Mouse (Mus musculus) bone marrow macrophage, adult 2 months (primary cell): ENCODE measurements at regions not wholly inside any gene's neighbourhood (a gene's known extent, or its start where the extent isn't known, plus 50 kb on each side); places are given as distances from the start of the nearest gene placed in this dataset.

Experiments used
- H3K27ac ChIP-seq: 2 replicates; pipeline ENCODE4 v1.5.1; 2012; ENCODE audit warnings: low read depth, low read length; ENCODE audit not compliant: insufficient read depth
- H3K4me1 ChIP-seq: 2 replicates; pipeline ENCODE4 v1.6.1; 2012; ENCODE audit warnings: low read length; ENCODE audit not compliant: control insufficient read depth, insufficient read depth
- H3K4me3 ChIP-seq: 2 replicates; pipeline ENCODE4 v1.5.1; 2012; ENCODE audit warnings: mild to moderate bottlenecking, low read length, moderate library complexity; ENCODE audit not compliant: insufficient read depth
- CTCF ChIP-seq: IDR thresholded peaks from 2 replicates; pipeline ENCODE4 v1.5.1; 2012; ENCODE audit warnings: low read depth, mild to moderate bottlenecking, low read length, moderate library complexity
- POLR2A ChIP-seq: IDR thresholded peaks from 2 replicates; pipeline ENCODE4 v1.6.1; 2012; ENCODE audit warnings: mild to moderate bottlenecking, low read depth, low read length, borderline replicate concordance

DNA sequence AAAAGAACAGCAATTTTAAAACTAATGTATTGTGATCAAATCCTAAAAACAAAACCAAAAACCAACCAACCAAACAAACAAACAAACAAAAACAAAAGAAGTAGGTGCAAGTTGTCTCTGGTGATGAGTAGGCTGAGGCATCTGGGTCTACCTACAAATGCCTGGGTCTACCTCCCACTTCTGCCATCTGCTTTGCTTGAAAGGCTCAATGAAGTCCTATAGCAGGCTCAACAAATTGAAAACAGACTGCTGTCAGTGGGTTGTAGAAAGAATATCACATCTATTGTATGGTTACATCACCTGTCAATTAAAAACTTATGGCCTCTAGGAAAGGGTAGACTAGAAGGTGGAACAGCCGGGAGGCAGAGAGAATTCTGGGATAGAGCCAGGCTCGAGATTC lies 197.4 kb upstream of the Afdn start:
- Histone ChIP-seq H3K27ac (no peak overlapping the region), H3K4me1 (no peaks in the 10 kb centered on the region), H3K4me3 (no peak overlapping the region)
- TF ChIP-seq CTCF (no peak), POLR2A (no peak)

DNA sequence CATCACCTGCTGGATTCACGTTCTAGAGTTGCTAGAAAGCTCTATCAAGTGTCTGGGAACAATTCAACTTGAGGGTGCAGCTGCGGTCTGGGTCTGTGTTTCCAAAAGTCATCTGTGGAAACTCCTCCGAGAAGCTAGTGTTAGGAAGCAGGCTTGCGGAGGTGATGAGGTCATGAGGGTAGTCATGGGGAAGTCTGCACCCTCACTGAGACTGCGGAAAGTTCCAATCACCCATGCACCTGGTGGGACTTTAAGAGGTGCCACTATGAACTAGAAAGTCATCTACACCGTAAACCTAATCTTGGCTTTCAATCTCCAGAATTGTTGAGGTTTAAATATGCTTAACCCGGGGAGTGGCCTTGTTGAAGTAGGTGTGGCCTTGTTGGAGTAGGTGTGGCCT lies 195.5 kb upstream of the Afdn start:
- no peak overlapping the region for H3K4me3 ChIP-seq
- H3K4me1 ChIP-seq, result no peaks in the 10 kb centered on the region
- no peak overlapping the region for H3K27ac ChIP-seq
- TF ChIP-seq CTCF, result no peak
- TF ChIP-seq POLR2A, result no peak

DNA sequence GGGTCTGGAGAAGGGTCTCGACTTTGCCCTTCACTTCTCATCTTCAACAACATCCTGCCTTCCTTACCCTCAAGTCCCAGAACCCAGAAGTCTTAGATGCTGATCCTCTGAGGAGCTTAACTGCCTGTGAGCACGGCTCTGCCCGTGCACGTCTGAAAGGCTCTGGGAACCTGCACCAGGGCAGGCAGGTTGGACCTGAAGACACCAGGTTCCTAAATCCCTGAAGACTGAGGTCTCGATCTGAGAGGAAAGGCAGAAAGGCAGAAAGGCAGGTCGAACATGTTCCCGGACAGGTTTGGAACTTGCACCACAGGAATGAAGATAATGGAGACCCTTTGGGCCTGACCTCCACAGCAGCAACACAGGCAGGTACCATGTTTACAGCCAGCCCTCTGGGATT lies 193.7 kb upstream of the Afdn start:
- TF ChIP-seq POLR2A (no peak), CTCF (no peak)
- H3K27ac ChIP-seq, result no peak overlapping the region
- H3K4me3 ChIP-seq, result no peak overlapping the region
- no peaks in the 10 kb centered on the region for H3K4me1 ChIP-seq

DNA sequence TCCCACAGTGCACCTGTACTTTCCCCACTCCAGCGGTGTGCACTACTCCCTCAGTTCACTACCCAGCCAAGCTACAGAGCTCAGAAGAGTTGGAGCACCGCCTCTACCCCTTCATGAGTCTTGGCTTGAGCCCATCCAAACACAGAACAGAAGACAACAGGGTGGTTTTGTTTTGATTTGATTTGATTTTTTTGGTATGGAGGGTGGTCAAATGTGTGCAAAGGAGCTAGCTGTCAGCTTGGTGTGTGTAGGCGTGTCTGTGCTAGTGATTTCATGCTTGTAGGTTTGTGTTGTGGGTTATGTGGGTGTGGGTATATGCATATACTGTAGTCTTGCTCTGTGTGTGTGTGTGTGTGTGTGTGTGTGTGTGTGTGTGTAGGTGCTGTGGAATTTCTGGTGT lies 193.2 kb upstream of the Afdn start:
- no peak for TF ChIP-seq POLR2A
- no peak for TF ChIP-seq CTCF
- no peaks in the 10 kb centered on the region for H3K4me1 ChIP-seq
- no peak overlapping the region for H3K27ac ChIP-seq
- no peak overlapping the region for H3K4me3 ChIP-seq

DNA sequence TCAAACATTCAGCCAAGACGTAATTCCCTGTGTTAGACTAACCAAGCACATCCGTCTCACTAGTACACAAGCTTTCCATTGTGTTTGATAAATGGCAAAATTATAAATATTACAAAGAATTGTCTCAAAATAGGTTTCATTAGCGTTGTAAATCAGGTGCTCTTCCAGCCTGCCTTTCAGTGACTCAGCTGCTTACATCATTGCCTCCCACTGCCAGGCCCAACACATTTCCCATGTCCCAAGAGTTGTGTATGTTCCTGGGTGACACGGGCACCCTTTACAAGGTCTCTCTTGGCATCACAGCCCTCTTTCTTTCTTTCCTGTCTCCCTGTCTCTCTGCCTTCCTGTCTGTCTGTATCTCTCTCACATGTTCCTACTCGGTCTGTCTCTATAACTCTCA lies 189.5 kb upstream of the Afdn start:
- Histone ChIP-seq H3K27ac (no peak overlapping the region), H3K4me1 (peaks cover 7% of the 10 kb centered on the region), H3K4me3 (no peak overlapping the region)
- TF ChIP-seq POLR2A (no peak), CTCF (no peak)

DNA sequence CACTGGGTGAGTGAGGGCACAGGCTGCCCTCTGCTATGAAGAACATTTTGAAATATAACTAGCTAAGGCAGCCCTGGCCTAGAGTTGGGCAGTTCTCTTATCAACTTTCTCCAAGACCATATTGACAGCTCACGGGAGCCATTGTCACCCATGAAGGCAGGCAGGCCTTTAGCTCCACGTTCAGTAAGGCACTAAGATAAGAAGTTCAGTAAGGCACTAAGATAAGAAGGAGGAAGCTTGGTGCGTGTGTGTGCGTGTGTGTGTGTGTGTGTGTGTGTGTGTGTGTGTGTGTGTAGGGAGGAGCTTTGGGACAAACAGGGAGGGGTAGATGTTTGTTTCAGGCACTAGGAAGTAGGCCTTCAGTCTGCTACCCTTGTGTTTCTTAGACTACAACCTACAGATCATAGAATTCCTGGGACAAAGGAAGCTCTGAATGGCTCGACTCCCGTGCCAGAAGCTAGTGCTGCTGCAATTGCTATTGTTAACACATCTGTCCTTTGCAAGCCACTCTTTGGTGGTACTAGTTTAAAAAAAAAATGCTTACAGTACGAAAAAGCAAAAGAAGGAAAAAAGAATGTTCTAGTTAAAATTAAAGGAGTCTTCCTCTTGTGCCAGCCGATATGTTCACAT lies 188.0 kb upstream of the Afdn start:
- TF ChIP-seq CTCF (no peak), POLR2A (no peak)
- no peak overlapping the region for H3K4me3 ChIP-seq
- H3K27ac ChIP-seq, result no peak overlapping the region
- H3K4me1 ChIP-seq, result peaks cover 7% of the 10 kb centered on the region

DNA sequence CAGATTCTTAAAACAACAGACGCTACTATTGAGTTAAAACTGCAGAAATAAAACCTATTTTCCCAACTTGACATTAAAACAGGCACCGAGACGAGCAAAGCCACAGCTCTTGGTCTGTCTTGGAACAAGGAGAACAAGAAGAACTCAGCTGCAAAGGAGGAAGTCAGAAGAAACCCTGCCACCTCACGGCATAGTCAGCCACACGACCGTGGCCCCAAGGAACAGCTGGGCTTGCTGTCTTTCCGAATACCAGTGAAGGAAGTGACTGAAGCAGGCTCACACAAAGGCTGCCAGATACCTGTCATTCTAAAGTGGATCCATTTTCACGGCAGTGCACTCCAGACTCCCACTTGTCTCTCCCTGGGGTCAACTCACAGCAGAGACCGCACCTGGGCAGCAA lies 187.3 kb upstream of the Afdn start:
- Histone ChIP-seq H3K4me1 (peaks cover 7% of the 10 kb centered on the region), H3K4me3 (no peak overlapping the region), H3K27ac (no peak overlapping the region)
- TF ChIP-seq CTCF, result no peak
- TF ChIP-seq POLR2A, result no peak

DNA sequence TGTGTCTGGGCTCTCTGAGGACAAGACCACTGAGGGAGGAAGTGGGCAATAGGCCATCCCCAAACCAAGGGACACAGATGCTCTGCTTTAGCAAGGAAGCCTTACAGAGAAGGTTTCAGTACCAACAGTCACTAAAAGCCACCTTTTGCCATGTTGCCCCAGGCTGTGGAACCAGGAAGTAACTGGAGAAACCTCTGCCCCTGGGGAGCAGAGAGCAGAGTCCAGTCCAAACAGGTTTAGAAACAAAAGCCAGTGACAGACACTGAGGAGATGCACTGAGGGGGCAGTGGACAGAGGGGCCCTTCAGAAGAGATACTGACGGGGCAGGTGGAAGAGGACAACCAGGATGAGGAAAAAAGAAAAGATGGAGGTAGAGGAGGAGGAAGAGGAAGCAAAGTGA lies 186.2 kb upstream of the Afdn start:
- Histone ChIP-seq H3K27ac (no peak overlapping the region), H3K4me3 (no peak overlapping the region), H3K4me1 (peaks cover 7% of the 10 kb centered on the region)
- TF ChIP-seq CTCF (no peak), POLR2A (no peak)

DNA sequence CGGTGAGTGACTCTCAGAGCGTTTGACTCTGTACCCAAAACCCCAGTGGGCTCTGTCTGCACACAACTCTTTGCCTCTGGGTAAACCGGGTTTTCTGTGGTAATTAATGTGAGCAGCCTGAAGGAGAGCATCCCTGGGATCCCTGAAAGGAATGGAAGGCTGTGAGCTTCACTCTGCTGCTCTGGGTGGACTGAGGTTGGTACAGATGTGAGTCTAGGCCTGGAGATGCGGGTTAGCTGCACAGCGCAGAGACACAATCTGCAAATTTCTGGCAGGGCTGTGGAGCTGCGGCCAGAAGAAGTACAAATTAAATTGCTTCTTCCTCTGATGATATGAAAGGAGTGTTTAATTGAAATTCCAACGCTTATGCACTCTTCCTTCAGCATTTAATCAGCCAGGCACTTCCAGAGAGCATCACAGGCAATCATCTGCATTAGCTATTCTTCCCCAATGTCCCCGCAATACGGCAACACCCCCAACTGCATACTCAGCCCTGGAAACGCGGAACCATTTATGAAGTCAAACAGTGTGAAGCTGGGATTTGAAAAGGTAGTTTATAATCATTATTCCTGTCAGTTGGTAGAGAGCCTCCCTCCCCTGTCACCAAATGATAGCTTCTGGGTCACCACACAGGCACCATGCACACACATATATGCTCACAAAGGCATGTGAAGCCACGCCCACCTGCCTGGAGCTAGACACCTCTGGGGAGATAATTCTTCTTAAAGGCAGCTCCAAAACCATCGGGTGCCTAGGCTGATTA lies 185.5 kb upstream of the Afdn start:
- TF ChIP-seq POLR2A (no peak), CTCF (no peak)
- Histone ChIP-seq H3K4me3 (no peak overlapping the region), H3K27ac (no peak overlapping the region), H3K4me1 (peaks cover 7% of the 10 kb centered on the region)

DNA sequence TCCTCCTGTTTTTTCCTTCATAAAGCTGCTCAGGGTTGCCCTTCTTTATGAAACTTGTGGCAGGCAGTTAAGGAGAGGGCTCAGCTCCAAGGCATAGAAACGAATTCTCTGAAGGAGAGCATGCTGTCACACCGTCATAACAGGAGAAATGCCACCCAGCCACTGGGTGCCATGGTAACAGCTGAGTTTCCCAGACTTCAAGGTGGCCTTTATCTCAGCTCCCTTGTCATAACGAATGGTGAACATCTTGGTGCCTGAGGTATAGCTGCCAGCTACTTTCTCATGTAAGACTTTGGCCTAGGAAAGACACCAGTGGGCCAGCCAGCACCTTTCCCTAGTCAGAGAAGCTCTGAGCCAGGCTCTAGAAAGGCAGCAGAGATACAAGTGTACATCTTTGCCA lies 182.5 kb upstream of the Afdn start:
- H3K27ac ChIP-seq, result no peak overlapping the region
- no peak overlapping the region for H3K4me3 ChIP-seq
- H3K4me1 ChIP-seq, result peaks cover 3% of the 10 kb centered on the region
- TF ChIP-seq CTCF (no peak), POLR2A (no peak)
